Mouse (Mus musculus) heart, postnatal 0 days (tissue): ENCODE measurements around the gene Myo18b. TPM values are rescaled to one million over a fixed set of nuclear protein-coding genes. Genes with fewer than 3 reads are reported as not detected.

Experiments
- ATAC-seq: fragments of 200-750 bp; cut with Nextera tagmentation; 2 replicates; pipeline ENCODE4 v1.8.0; 2017; ENCODE audit warnings: low read depth, moderate number of reproducible peaks, moderate library complexity; ENCODE audit not compliant: insufficient read depth
- DNase-seq: peaks from one replicate; pipeline ENCODE4 v3.0.0-alpha.2; 2016; ENCODE audit warnings: low spot score
- H3K27ac ChIP-seq: fragments of 300-500 bp; sonication (generic); 2 replicates; pipeline ENCODE4 v1.5.1; 2014; ENCODE audit warnings: low read depth, mild to moderate bottlenecking
- H3K27me3 ChIP-seq: fragments of 300-500 bp; sonication (generic); 2 replicates; pipeline ENCODE4 v1.6.1; 2014; ENCODE audit warnings: low read length, mixed read lengths; ENCODE audit not compliant: control insufficient read depth, insufficient read depth
- H3K36me3 ChIP-seq: fragments of 300-500 bp; sonication (generic); replicated peaks from 2 replicates; pipeline ENCODE4 v1.6.1; 2014; ENCODE audit warnings: low read length, mixed read lengths; ENCODE audit not compliant: control insufficient read depth, insufficient read depth
- H3K4me1 ChIP-seq: fragments of 300-500 bp; sonication (generic); 2 replicates; pipeline ENCODE4 v1.6.1; 2014; ENCODE audit warnings: antibody characterized with exemption; ENCODE audit not compliant: control insufficient read depth, insufficient read depth
- H3K4me2 ChIP-seq: fragments of 300-500 bp; sonication (generic); 2 replicates; pipeline ENCODE4 v1.6.1; 2014; ENCODE audit warnings: low read depth, mild to moderate bottlenecking, low read length, moderate library complexity
- H3K4me3 ChIP-seq: fragments of 300-500 bp; sonication (generic); 2 replicates; pipeline ENCODE4 v1.5.1; 2014; ENCODE audit warnings: low read depth, low read length
- H3K9ac ChIP-seq: fragments of 300-500 bp; sonication (generic); replicated peaks from 2 replicates; pipeline ENCODE4 v1.6.1; 2014; ENCODE audit warnings: low read depth, low read length, mixed read lengths
- H3K9me3 ChIP-seq: fragments of 300-500 bp; sonication (generic); replicated peaks from 2 replicates; pipeline ENCODE4 v1.6.1; 2016; ENCODE audit warnings: low read length; ENCODE audit not compliant: control insufficient read depth
- CTCF ChIP-seq: IDR thresholded peaks from 2 replicates; pipeline ENCODE4 v1.5.1; 2016; ENCODE audit warnings: antibody characterized with exemption, control low read depth, low read depth
- EP300 ChIP-seq: IDR thresholded peaks from 2 replicates; pipeline ENCODE4 v1.6.1; 2016; ENCODE audit warnings: antibody characterized with exemption, low read depth
- WGBS: fragments of 180-500 bp; shearing (Covaris S2); extraction: QIAGEN DNeasy Blood & Tissue Kit; methylation state at CpG from one replicate; pipeline ENCODE4 v1.1.7; 2014; 5-methylcytosine and 5-hydroxymethylcytosine counted together
- polyA plus RNA-seq: library from polyadenylated mRNA; unstranded; fragments of >200 nt; fragmentation: Nextera tagmentation; extraction: Ambion mirVana; gene quantifications from 2 replicates; pipeline ENCODE4 v1.2.1, GENCODE M21; 2015
- total RNA-seq: library from RNA; depleted of rRNA; stranded (reverse); fragments of >200 nt; gene quantifications from 2 replicates; pipeline ENCODE4 v1.2.3, GENCODE M21; 2014; ENCODE audit warnings: low replicate concordance

Gene Myo18b
- total and polyA plus RNA-seq, 2 experiments from 2014 or later: 26.5 to 110 TPM

DNA sequence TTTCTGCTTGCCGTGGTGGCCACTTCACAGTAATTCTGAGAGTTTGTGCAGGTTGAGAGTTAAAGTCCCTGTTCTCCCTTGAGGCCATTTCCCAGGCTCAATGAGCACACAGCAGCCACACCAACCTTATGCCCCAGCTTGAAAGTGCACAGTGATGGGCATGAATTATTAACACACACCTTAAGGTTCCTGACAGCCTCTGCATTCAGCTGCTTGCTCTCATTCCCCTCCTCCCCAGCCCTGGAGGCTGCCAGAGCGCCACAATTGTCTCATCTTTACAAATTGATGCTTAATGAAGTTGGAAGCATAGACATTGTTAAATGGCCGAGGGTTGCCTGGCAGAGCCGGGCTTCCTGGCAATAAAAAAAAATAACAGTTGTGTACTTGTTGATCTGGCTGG is 218.0 kb downstream of the Myo18b start:
- ATAC-seq: no peak
- no peak for DNase-seq
- peaks cover 61% of the 10 kb centered on the region; the same call in 1 of the 2 replicates for H3K27me3 ChIP-seq

DNA sequence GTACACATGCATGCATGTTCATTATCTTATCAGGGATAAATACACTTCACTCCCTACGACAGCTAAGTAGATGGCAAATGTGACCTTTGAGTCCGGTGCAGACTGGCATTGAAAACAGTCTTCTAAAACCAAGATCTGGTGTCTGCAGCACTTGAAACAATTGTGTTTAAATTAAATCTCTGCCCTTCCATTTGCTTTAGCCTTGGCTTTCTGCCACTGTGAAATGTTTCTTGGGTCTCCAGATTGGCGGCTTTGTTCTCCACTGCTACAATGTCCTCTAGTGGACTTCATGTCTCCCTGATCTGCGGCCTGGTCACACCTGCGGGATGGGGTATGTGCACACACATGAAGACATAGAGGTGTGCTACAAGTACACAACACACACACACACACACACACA is 221.4 kb downstream of the Myo18b start:
- H3K4me3 ChIP-seq: no peak overlapping the region
- no peak for DNase-seq
- H3K27ac ChIP-seq: no peak overlapping the region
- no peak overlapping the region for H3K9ac ChIP-seq
- no peak overlapping the region for H3K4me2 ChIP-seq
- 41% methylated on average over 5 of the region's 5 CpGs for WGBS
- TF ChIP-seq CTCF (no peak), EP300 (no peak)
- H3K36me3 ChIP-seq: no peaks in the 10 kb centered on the region
- H3K4me1 ChIP-seq: no peaks in the 10 kb centered on the region
- peaks cover 64% of the 10 kb centered on the region; the same call in 1 of the 2 replicates for H3K27me3 ChIP-seq
- H3K9me3 ChIP-seq: no peaks in the 10 kb centered on the region
- ATAC-seq: no peak

More for the DNA sequence above, 218.0 kb downstream of the Myo18b start:
- TF ChIP-seq CTCF (no peak), EP300 (no peak)
- Histone ChIP-seq H3K4me2 (no peak overlapping the region), H3K9ac (no peak overlapping the region), H3K9me3 (no peaks in the 10 kb centered on the region), H3K27ac (no peak overlapping the region), H3K4me3 (no peak overlapping the region), H3K36me3 (no peaks in the 10 kb centered on the region), H3K4me1 (no peaks in the 10 kb centered on the region)
- WGBS: 70% methylated on average over 4 of the region's 4 CpGs

DNA sequence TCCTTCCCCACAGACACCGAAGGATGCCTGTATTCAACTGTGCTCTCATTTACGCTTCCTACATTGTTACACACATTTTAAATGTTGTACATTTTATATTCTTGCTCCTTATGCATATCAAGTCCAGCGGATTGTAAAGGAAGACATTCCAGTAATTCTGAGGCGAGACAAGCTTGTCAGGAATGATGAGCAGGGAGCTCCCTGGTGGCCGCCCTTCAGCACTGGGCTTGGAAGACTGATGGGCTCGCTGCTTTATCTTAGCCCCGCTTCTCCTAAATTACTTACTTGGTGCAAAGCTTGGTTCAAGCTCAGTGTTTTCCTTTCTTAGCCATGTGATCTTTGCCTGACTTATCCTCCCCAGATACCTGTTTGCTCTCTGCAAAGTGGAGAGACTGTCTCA is 223.7 kb downstream of the Myo18b start:
- 46% methylated on average over 7 of the region's 7 CpGs for WGBS
- H3K9ac ChIP-seq: no peak overlapping the region
- peaks cover 47% of the 10 kb centered on the region; the same call in 1 of the 2 replicates for H3K27me3 ChIP-seq
- no peaks in the 10 kb centered on the region for H3K36me3 ChIP-seq
- no peak overlapping the region for H3K27ac ChIP-seq
- no peaks in the 10 kb centered on the region for H3K9me3 ChIP-seq
- no peak for TF ChIP-seq CTCF
- no peak for TF ChIP-seq EP300
- no peak overlapping the region for H3K4me2 ChIP-seq
- H3K4me3 ChIP-seq: no peak overlapping the region
- ATAC-seq (no peak), DNase-seq (no peak)
- H3K4me1 ChIP-seq: no peaks in the 10 kb centered on the region

DNA sequence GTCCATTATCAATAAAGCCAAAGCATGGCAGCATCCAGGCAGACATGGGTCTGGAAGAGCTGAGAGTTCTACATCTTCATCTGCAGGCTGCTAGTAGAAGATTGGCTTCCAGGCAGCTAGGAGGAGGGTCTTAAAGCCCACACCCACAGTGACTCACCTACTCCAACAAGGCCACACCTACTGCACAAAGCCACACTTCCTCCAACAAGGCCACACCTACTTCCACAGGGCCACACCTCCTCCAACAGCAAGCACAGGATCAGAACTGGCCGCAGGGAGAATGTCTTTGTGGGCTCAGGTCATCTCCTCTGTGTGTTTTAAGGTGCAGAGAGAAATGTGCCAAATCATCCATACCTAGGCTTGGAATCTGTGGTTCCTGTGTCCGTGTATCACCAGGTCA is 224.2 kb downstream of the Myo18b start:
- ATAC-seq: no peak
- 34% methylated on average over 2 of the region's 2 CpGs for WGBS
- no peak overlapping the region for H3K4me2 ChIP-seq
- H3K9me3 ChIP-seq: no peaks in the 10 kb centered on the region
- DNase-seq: no peak
- no peaks in the 10 kb centered on the region for H3K36me3 ChIP-seq
- no peak overlapping the region for H3K9ac ChIP-seq
- no peaks in the 10 kb centered on the region for H3K4me1 ChIP-seq
- no peak overlapping the region for H3K27ac ChIP-seq
- H3K27me3 ChIP-seq: peaks cover 51% of the 10 kb centered on the region
- TF ChIP-seq EP300 (no peak), CTCF (no peak)
- H3K4me3 ChIP-seq: no peak overlapping the region

DNA sequence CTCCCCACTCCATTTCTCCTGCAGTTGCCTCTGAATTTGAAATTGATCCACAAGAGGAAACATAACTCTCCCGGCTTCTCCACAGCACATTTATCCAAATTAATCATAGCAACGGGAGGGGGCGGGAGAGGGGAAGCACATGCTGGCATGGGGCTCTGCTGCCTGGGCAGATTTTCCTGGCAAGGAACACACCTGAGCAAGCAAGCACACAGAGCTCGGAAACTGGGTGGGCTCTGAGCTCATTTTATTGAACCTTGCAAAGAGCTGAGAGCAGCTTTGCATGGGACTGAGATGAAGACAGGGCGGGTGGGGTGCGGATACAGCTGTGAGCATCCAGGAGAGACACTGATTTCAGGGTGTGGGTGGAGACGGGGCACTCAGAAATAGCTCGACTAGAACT is 229.0 kb downstream of the Myo18b start:
- no peak for TF ChIP-seq EP300
- TF ChIP-seq CTCF: no peak
- no peaks in the 10 kb centered on the region for H3K4me1 ChIP-seq
- 58% methylated on average over 8 of the region's 8 CpGs for WGBS
- H3K27me3 ChIP-seq: peaks cover 46% of the 10 kb centered on the region
- DNase-seq (no peak), ATAC-seq (no peak)
- H3K9me3 ChIP-seq: no peaks in the 10 kb centered on the region
- H3K4me3 ChIP-seq: no peak overlapping the region
- no peaks in the 10 kb centered on the region for H3K36me3 ChIP-seq
- H3K27ac ChIP-seq: no peak overlapping the region
- no peak overlapping the region for H3K9ac ChIP-seq
- no peak overlapping the region for H3K4me2 ChIP-seq

DNA sequence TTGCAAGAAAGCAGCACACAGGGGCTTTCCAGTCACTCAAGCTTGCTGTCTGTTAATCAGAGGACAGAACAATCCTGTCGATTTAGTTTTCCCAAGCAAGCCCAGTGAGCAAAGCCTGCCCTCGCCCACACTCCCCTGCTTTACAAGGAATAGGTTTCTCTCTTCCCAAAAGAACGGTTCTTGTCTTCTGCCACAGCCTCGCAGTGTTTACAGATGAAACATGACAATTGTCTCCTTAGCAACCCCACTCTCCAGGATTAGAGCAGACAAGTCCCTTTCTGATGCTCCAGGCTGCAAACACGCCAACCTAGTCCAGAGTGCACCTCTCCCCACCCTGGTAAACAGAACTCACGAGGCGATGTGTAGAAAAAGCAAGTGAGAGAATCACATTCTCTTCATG is 230.5 kb downstream of the Myo18b start:
- H3K9ac ChIP-seq: no peak overlapping the region
- no peak for TF ChIP-seq CTCF
- TF ChIP-seq EP300: no peak
- H3K27ac ChIP-seq: no peak overlapping the region
- H3K4me2 ChIP-seq: no peak overlapping the region
- H3K36me3 ChIP-seq: no peaks in the 10 kb centered on the region
- no peaks in the 10 kb centered on the region for H3K4me1 ChIP-seq
- no peak overlapping the region for H3K4me3 ChIP-seq
- DNase-seq (no peak), ATAC-seq (no peak)
- WGBS: 55% methylated on average over 7 of the region's 7 CpGs
- H3K9me3 ChIP-seq: no peaks in the 10 kb centered on the region
- H3K27me3 ChIP-seq: peaks cover 37% of the 10 kb centered on the region
